Mouse (Mus musculus): Measurements from ENCODE around the gene Sf3a2.

Gene Sf3a2

GRCm38 (mm10) chr10:80775731-80776130 lies 22.3 kb upstream of the Sf3a2 start:
- no peak for DNase-seq (ENCODE audit: low spot score in 2 of 2)

- DNase-seq (ENCODE audit: low spot score in 2 of 2) = no peak
Observed at GRCm38 (mm10) chr10:80776358-80776869, 21.6 kb upstream of the Sf3a2 start.

DNA sequence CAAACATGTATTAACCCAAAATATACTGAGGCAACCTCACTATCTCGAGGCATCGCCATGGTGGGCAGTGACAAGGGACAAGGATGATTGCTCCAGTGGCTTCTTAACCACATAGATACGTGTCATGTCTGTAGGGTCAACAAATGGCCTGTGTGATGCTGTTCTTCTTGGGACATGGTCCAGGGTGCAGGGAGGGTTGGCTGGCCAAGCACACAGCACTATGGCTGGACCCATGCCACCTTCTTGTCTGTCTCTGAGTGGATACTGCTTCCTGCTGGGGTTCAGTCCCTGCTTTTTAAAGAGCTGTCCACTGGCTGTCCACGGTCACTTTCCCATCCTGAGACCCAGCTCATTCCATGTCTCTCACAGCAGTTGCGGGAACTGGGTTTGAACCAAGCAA lies 20.9 kb upstream of the Sf3a2 start:
- no peak for DNase-seq (ENCODE audit: low spot score in 2 of 2)

DNA sequence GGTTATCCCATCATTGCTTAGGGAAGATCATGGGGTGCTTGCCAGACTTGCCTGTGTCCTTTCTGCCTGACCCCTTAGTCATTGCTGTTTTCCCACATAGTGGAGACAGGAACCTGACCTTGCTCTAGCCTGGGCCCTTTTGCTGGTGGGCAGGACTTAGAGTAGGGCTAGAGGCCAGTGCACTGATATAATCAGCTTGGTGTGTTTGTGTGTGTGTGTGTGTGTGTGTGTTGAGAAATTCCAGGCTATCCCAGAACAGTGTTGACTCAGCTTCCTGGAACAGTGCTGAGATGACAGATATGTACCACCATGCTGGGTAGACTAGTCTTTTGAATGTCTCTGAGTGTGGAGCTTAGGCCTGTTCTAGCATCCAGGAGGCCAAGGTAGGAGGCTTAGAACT lies 18.4 kb upstream of the Sf3a2 start:
- DNase-seq (ENCODE audit: low spot score in 2 of 2) = no peak

DNA sequence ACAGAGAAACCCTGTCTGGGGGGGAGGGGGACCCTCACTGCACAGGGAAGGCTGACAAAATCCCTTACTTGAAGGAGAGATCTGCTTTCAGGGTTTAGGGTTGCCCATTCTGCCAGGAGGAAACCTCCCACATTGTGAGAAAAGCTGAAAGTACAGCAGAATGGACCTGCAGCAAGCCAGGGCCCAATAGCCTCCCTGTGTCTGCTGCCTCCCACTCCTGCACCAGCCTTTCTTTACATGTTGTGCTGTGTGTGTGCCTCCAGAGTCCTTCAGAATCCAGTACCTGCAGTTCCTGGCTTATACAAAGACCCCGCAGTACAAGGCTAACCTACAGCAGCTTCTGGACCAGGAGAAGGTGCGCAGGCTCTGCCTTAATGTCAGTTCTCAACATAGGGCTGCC lies 13.7 kb upstream of the Sf3a2 start:
- no peak for DNase-seq (ENCODE audit: low spot score in 2 of 2)

DNA sequence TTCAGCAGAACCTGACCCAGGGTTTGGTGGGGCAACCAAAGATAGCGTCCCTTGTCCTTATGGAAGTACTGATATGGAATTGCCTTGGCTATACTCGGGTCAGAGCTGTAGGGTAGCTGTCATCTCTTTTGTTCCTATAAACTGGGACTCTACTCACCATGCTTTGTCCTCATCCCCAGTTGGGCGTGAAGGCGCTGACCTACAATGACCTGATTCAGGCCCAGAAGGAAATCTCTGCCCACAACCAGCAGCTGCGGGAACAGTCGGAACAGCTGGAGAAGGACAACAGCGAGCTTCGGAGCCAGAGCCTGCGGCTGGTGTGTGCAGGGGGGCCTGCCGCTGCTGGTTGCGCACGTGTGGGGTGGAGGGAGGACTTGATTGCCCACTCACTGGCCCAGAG lies 13.1 kb upstream of the Sf3a2 start:
- DNase-seq (ENCODE audit: low spot score in 2 of 2) = no peak

DNA sequence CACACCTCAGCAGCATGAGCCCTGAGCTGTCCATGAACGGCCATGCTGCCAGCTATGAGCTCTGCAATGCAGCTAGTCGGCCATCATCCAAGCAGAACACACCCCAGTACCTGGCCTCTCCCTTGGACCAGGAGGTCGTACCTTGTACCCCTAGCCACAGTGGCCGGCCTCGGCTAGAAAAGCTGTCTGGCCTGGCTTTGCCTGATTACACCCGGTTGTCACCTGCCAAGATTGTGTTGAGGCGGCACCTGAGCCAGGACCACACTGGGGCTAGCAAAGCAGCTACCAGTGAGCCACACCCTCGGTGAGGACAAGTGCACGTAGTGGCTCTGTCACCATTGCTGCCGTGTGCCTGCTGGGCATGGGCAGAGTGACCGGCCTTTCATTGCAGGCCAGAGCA lies 12.0 kb upstream of the Sf3a2 start:
- DNase-seq (ENCODE audit: low spot score in 2 of 2) = no peak

GRCm38 (mm10) chr10:80787517-80787916 lies 10.5 kb upstream of the Sf3a2 start:
- no peak for DNase-seq (ENCODE audit: low spot score in 2 of 2)

DNA sequence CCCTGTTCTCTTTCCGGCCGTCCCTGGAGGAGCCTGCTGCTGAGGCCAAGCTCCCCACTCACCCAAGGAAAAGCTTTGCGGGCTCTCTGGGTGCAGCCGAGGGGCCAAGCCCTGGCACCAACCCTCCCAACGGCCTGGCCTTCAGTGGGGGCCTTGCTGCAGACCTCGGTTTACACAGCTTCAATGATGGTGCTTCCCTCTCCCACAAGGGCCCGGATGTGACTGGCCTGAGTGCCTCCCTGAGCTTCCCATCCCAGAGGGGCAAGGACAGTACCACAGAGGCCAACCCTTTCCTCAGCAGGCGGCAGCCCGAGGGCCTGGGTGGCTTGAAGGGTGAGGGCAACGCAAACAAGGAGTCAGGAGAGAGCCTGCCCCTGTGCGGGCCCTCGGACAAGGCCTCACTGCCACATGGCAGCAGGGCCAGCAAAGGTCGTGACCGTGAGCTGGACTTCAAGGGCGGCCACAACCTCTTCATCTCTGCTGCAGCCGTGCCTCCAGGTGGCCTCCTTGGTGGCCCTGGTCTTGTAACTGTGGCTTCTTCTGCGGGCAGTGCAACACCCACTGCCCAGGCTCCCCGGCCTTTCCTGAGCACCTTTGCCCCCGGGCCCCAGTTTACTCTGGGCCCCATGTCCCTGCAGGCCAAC lies 7.1 kb upstream of the Sf3a2 start:
- no peak for DNase-seq (ENCODE audit: low spot score in 2 of 2)

- DNase-seq (ENCODE audit: low spot score in 2 of 2) = no peak
Observed at GRCm38 (mm10) chr10:80791476-80792174, 6.4 kb upstream of the Sf3a2 start.

DNA sequence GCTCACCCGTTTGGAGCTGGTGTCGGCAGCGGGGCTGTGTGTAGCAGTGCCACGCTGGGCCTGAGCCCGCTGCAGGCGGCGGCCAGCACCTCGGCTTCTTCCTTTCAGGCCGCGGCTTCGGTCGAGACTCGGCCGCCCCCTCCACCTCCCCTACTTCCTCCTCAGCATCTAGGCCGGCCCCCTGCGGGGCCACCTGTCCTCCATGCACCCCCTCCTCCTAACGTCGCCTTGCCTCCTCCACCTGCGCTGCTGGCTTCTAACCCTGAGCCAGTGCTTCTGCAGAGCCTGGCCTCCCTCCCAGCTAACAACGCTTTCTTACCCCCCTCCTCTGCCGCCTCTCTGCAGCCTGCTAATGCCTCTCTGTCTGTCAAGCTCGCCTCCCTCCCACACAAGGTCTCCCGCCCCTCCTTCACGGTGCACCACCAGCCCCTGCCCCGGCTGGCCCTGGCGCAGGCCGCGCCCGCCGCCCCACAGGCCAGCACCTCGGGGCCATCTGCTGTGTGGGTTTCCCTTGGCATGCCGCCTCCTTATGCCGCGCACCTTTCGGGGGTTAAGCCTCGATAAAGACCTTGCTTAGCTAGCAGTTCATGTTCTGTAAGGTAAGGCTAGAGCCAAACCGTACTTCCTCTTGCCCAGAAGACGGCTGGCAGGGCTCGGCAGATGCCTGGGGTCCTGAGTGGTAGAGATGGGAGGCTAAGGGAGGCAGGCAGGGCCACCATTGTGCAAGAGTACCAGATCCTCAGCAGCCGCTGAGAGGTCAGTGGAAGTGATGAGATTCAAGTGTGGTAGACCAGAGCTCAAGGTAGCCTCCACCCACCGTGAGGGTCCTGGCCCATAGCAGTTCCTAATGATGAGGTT lies 5.6 kb upstream of the Sf3a2 start:
- DNase-seq (ENCODE audit: low spot score in 2 of 2) = peak in 1 of 2 experiments; percentile 53

DNA sequence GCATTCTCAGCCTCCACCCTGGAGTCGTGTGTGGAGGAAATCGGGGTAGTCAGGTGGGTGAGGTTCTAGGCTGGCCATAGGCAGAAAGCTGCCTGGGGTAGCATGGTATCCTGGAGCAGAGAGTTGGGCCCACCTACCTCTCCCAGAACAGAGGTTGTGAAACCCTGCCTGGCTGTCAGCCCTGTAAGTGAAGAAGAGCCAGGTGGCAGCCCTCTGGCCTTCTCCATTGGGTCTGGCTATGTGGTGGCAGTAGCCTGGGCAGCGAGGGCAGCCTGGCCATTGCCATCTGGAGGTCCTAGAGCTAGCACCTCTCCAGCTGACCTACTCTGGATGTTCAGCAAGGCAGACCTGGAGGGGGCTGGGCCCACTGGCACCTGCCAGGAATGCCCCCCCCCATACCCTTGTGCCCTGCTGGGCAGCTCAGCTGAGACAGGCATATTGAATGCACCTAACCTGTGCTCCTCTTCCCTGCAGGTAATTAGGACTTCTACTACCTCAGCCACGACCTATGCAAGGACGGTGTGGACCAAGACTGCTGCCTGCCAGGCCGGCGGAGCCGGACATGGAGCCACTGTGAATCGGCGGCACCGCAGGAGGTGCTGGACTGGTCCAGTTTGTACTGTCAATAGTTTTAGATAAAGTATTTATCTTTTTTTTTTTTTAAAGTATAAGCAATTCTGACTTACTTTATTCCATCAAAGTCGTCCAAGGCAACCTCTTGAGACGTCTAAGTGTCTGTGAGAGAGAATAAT lies 4.8 kb upstream of the Sf3a2 start:
- DNase-seq (ENCODE audit: low spot score in 2 of 2) = no peak

DNA sequence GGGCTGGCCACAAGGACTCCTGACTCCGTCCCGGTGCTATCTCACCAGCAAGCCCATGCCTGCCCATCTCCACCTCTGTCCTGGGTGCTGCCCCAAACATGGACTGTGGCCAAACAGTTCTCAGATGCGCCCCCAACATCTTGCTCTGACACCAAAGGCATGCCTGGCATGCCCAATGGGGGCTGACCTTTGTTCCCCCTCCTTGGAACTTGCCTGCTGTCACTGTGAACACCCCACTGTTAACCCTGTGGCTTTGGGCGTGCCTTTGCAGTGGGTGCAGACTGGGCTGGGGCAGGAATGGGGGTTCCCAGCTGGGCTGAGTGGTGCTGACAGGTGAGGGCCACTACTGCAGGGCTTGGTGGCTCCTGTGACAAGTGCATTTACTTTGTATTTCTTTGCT lies 4.2 kb upstream of the Sf3a2 start:
- no peak for DNase-seq (ENCODE audit: low spot score in 2 of 2)

DNA sequence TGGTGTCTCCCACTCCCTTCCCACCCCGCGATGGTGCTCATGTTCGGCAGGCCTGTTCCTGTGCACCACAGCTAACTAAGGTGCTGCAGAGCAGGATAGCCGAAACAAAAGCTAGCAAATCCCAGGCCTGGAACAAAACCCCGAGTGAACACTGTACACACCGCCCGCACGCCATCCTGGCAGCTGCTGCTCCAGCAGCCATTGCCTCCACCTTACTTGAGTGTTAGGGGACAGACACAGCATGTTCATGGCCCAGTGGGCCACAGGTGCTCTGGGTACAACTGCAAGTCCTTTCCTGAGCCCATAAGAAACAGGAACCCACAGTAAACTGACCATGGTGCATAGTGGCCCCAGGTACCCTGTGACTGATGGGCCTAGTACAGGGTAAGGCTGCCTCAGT lies 3.2 kb upstream of the Sf3a2 start:
- no peak for DNase-seq (ENCODE audit: low spot score in 2 of 2)

GRCm38 (mm10) chr10:80796307-80796848 lies 1.6 kb upstream of the Sf3a2 start:
- no peak for DNase-seq (ENCODE audit: low spot score in 2 of 2)

DNA sequence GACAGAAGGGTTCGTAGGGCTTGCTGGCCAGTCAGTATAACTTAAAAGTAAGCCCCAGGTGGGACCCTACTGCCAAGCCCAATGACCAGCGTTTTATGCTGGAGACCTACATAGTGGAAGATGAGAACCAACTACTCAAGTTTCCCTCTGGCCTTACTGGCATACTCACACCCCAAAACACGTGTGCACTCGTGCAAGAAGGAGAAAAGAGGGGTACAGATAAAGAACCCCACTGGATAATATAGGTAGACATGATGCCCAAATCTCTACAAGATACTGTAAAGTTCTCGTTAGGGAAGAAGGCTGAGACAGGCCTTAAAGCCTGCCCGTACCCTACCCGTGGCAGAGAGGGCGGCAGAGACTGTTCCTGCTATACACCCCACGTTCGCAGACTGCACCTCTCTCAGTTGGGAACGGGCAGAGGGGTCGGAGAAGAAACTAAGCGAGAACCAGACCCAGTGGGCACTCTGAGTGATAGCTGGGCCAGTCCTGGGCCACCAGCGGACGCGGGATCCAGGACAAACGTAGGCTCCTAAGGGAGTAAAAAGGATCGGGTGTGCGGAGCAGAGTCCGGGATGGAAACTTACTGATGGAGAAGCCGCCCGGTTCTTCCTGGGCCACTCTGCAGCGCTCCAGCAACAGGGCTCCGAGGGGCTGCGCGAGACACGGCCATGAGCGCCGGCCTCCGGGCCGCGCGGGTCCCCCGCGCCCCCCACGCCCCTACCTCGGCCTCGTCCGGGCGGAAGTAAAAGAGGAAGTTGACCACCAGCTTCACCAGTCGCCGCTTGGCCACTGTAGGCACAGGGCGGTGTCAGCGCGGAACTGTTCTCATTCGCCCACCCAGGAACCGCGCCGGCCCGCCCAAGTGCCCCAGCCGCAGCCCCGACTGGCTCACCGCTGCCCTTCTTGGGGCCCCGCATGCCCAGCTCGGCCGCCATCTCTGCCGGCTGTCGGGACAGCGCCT lies 530 bp upstream of the Sf3a2 start:
- no peak for DNase-seq (ENCODE audit: low spot score in 2 of 2)

DNA sequence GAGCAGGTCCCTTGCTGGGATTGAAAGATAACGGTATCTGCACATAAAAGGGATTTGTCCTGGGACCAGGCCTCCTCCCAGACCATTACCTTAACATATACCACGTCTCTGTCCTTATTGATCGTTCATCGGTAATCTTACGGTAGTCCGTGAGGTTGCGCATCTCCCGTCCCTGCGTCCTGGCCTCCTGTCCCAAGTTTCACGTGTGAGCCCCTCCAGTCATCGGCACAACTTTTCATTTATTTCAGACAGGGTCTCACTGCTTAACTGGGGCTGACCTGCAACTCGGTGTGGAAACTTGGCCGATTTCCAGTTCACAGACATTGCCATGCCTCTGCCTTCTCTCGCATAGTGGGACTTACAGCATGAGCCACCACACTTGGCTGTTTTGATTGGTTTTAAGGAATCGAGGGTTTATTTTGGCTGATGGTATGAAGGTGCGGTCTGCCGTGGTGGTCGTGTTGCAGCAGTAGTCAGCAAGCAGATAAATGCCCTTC lies 1.1 kb downstream of the Sf3a2 start:
- DNase-seq (ENCODE audit: low spot score in 2 of 2) = no peak

DNA sequence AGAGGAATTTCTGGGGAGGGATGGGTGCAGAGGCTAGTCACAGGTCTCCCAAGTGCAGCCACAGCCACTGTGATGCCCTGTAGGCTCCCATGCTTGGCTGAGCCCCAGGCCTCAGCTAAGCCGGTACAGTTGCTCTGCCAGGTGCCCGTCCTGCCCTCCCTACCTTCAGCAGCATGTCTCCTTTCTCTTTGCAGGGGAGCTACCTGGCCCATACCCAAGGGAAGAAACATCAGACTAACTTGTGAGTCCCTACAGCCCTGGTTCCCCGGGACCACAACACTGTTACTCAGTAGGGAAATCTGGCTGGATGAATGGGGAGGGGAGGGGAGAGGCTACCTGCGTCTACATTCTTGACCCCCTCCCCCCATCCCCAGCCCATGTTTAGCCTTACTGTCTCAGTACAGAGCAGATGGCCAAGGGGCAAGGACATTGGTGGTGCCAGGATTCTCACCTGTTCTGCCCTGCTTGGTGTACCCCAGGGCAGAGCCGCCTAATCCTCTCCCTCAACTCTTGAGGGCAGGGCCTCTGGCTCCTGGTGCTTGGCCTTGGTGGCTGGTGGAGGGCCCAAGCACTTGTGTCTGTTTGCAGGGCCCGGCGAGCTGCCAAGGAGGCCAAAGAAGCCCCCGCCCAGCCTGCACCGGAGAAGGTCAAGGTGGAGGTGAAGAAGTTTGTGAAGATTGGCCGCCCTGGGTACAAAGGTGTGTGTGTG lies 4.4 kb downstream of the Sf3a2 start:
- DNase-seq (ENCODE audit: low spot score in 2 of 2) = no peak

- DNase-seq (ENCODE audit: low spot score in 2 of 2) = no peak
Observed at GRCm38 (mm10) chr10:80802996-80803395, 5.0 kb downstream of the Sf3a2 start.

GRCm38 (mm10) chr10:80804340-80804739 lies 6.3 kb downstream of the Sf3a2 start:
- DNase-seq (ENCODE audit: low spot score in 2 of 2) = no peak
